Mouse (Mus musculus): ENCODE results near the gene Mreg.

GRCm38 (mm10) chr1:72215174-72215573 lies 3.1 kb upstream of the Mreg start:
- TF ChIP-seq CTCF (IDR thresholded peaks at IDR 0.05; ENCODE audit: low read depth, low read length) = no peak
- no peak for TF ChIP-seq POLR2A (IDR thresholded peaks at IDR 0.05; ENCODE audit: borderline replicate concordance, low read depth, low read length)
